Mouse (Mus musculus): ENCODE measurements around the gene Gm28048.

DNA sequence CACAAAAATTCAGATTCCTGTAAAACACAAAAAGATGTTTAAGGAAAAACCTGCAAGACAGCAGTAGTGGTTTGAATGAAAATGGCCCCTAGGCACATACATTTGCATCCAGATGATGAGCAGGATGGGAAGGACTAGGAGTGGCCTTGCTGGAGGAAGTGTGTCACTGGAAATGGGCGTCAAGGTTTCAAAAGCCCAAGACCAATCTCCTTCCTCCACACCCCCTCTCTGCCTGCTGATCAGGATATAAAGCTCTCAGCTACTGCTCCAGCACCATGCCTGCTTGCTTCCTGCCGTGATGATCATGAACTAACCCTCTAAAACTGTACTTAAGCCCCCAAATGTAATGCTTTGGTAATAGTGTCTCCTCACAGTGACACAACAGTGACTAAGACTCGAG, 81.8 kb downstream of the Gm28048 start:
- TF ChIP-seq CTCF (IDR thresholded peaks at IDR 0.05; ENCODE audit: low read depth), result no peak
- TF ChIP-seq EP300 (optimal IDR thresholded peaks at IDR 0.05), result no peak
